Mouse (Mus musculus) adrenal gland, postnatal 10 days (tissue): ENCODE data around the gene Adck2. TPM values are rescaled to one million over a fixed set of nuclear protein-coding genes. Genes with fewer than 3 reads are reported as not detected.

Experiments
- total RNA-seq, 2 experiments: library from RNA; stranded (reverse); gene quantifications; 2 replicates each; pipeline ENCODE4 v1.2.3; 2021

Adck2 gene
- total RNA-seq, 2 experiments from 2014 or later: 22.2 to 35.0 TPM

Other genes starting within 250 kb of the Adck2 start
- gene Slc37a3, start 196.2 kb upstream of the Adck2 start, total RNA-seq: 10 to 100 TPM; 35.4 to 38.9 TPM
- 1 to 10 TPM; 1.4 to 1.5 TPM for gene Rab19, start 192.7 kb upstream of the Adck2 start, total RNA-seq
- gene Mkrn1, start 153.4 kb upstream of the Adck2 start, total RNA-seq: 10 to 100 TPM; 70.7 to 71.5 TPM
- 10 to 100 TPM; 14.3 to 16.0 TPM for gene Dennd2a, start 16.0 kb upstream of the Adck2 start, total RNA-seq
- gene Gm42420, start 11.9 kb downstream of the Adck2 start, total RNA-seq: 1 to 10 TPM; 1.0 to 1.3 TPM
- 100 to 1,000 TPM; 335 to 373 TPM for gene Ndufb2, start 18.7 kb downstream of the Adck2 start, total RNA-seq
- 10 to 100 TPM; 25.6 to 29.5 TPM for gene Braf, start 151.6 kb downstream of the Adck2 start, total RNA-seq
- gene Mrps33, start 237.1 kb downstream of the Adck2 start, total RNA-seq: 10 to 100 TPM; 79.1 to 90.4 TPM